Mouse (Mus musculus) limb, embryonic 14.5 days (tissue): ENCODE measurements around the gene Irf2bpl. TPM values are rescaled to one million over a fixed set of nuclear protein-coding genes. Genes with fewer than 3 reads are reported as not detected.

Experiments
- ATAC-seq: fragments of 200-750 bp; cut with Nextera tagmentation; 2 replicates; pipeline ENCODE4 v1.8.0; 2017; ENCODE audit warnings: low read depth, moderate number of reproducible peaks, moderate TSS enrichment; ENCODE audit not compliant: low FRiP score
- DNase-seq: peaks from one replicate; pipeline ENCODE4 v3.0.0-alpha.2; 2015; ENCODE audit warnings: low spot score
- H3K27ac ChIP-seq: fragments of 300-500 bp; sonication (generic); replicated peaks from 2 replicates; pipeline ENCODE4 v1.5.1; 2014; ENCODE audit warnings: low read depth, mild to moderate bottlenecking, low read length, moderate library complexity, mixed read lengths
- H3K27me3 ChIP-seq: fragments of 300-500 bp; sonication (generic); 2 replicates; pipeline ENCODE4 v1.6.1; 2014; ENCODE audit warnings: low read length, mixed read lengths; ENCODE audit not compliant: control insufficient read depth, insufficient read depth
- H3K36me3 ChIP-seq: fragments of 300-500 bp; sonication (generic); 2 replicates; pipeline ENCODE4 v1.6.1; 2014; ENCODE audit warnings: mild to moderate bottlenecking, low read length, moderate library complexity, mixed read lengths; ENCODE audit not compliant: control insufficient read depth, insufficient read depth
- H3K4me1 ChIP-seq: fragments of 300-500 bp; sonication (generic); 2 replicates; pipeline ENCODE4 v1.6.1; 2014; ENCODE audit warnings: antibody characterized with exemption, low read length, mixed read lengths; ENCODE audit not compliant: control insufficient read depth, insufficient read depth
- H3K4me2 ChIP-seq: fragments of 300-500 bp; sonication (generic); replicated peaks from 2 replicates; pipeline ENCODE4 v1.6.1; 2014; ENCODE audit warnings: low read depth, mild to moderate bottlenecking, low read length, moderate library complexity; ENCODE audit not compliant: severe bottlenecking
- H3K4me3 ChIP-seq: fragments of 300-500 bp; sonication (generic); replicated peaks from 2 replicates; pipeline ENCODE4 v1.5.1; 2014; ENCODE audit warnings: low read length
- H3K9ac ChIP-seq: fragments of 300-500 bp; sonication (generic); 2 replicates; pipeline ENCODE4 v1.6.1; 2014; ENCODE audit warnings: mild to moderate bottlenecking, low read depth, low read length, moderate library complexity; ENCODE audit not compliant: severe bottlenecking
- H3K9me3 ChIP-seq: fragments of 300-500 bp; sonication (generic); 2 replicates; pipeline ENCODE4 v1.6.1; 2016; ENCODE audit warnings: low read length; ENCODE audit not compliant: control insufficient read depth
- POLR2A ChIP-seq: fragments of 200-500 bp; IDR thresholded peaks from 2 replicates; pipeline ENCODE4 v1.8.0; 2012; ENCODE audit warnings: inconsistent platforms, mild to moderate bottlenecking, moderate library complexity, borderline replicate concordance; ENCODE audit not compliant: insufficient read depth, insufficient read length; ENCODE audit errors: extremely low read depth
- WGBS: fragments of 180-500 bp; shearing (Covaris S2); extraction: QIAGEN DNeasy Blood & Tissue Kit; methylation state at CpG from one replicate; pipeline ENCODE4 v1.1.7; 2014; 5-methylcytosine and 5-hydroxymethylcytosine counted together
- polyA plus RNA-seq, 2 experiments: library from polyadenylated mRNA; depleted of rRNA in 1 of 2; stranded (reverse) in 1 of 2; unstranded in 1 of 2; fragments of >200 nt; fragmentation: Nextera tagmentation in 1 of 2; extraction: Ambion mirVana in 1 of 2; gene quantifications; 2 replicates each; pipeline versions ENCODE4 v1.2.1 to v1.2.3; 2012 to 2014

Irf2bpl gene
- polyA plus RNA-seq, 2 experiments, result 33.9 to 37.1 TPM

GRCm38 (mm10) chr12:86893326-86894183, 9.0 kb upstream of the Irf2bpl start:
- Histone ChIP-seq H3K9ac (peak overlapping the region; percentile 45), H3K4me1 (peaks cover 89% of the 10 kb centered on the region), H3K4me3 (peak overlapping the region; percentile 38), H3K4me2 (peak overlapping the region; percentile 82), H3K9me3 (no peaks in the 10 kb centered on the region), H3K36me3 (no peaks in the 10 kb centered on the region), H3K27ac (peak overlapping the region; percentile 99), H3K27me3 (no peaks in the 10 kb centered on the region)
- ATAC-seq (peak; percentile 7; the same call in 1 of the 2 replicates), DNase-seq (peak; percentile 78)
- no peak for TF ChIP-seq POLR2A
- under 1% methylated on average over 20 of the region's 20 CpGs for WGBS

- H3K27me3 ChIP-seq, result no peaks in the 10 kb centered on the region
- ATAC-seq (no peak), DNase-seq (peak; percentile 77)
- no peaks in the 10 kb centered on the region for H3K36me3 ChIP-seq
- H3K9ac ChIP-seq, result peak overlapping the region; percentile 61; the same call in 1 of the 2 replicates
- H3K27ac ChIP-seq, result peak overlapping the region; percentile 99
- H3K9me3 ChIP-seq, result no peaks in the 10 kb centered on the region
- TF ChIP-seq POLR2A, result no peak
- H3K4me1 ChIP-seq, result peaks cover 89% of the 10 kb centered on the region
- peak overlapping the region; percentile 82 for H3K4me2 ChIP-seq
- under 1% methylated on average over 17 of the region's 18 CpGs for WGBS
- peak overlapping the region; percentile 38 for H3K4me3 ChIP-seq
Observed at GRCm38 (mm10) chr12:86892711-86893311, 8.2 kb upstream of the Irf2bpl start.

- Histone ChIP-seq H3K27me3 (no peaks in the 10 kb centered on the region), H3K27ac (peak overlapping the region; percentile 99), H3K36me3 (no peaks in the 10 kb centered on the region), H3K4me3 (peak overlapping the region; percentile 38), H3K9me3 (no peaks in the 10 kb centered on the region), H3K4me1 (peaks cover 88% of the 10 kb centered on the region), H3K4me2 (peak overlapping the region; percentile 82), H3K9ac (peak overlapping the region; percentile 61)
- TF ChIP-seq POLR2A, result 0 out of 2 replicates have a peak, but pooled peaks have one; percentile 5
- ATAC-seq, result no peak
- DNase-seq, result peak; percentile 62
- WGBS, result 2% methylated on average over 35 of the region's 37 CpGs
Observed at GRCm38 (mm10) chr12:86891786-86892702, 7.4 kb upstream of the Irf2bpl start.

GRCm38 (mm10) chr12:86891454-86891785, 6.8 kb upstream of the Irf2bpl start:
- Histone ChIP-seq H3K27ac (peak overlapping the region; percentile 99), H3K27me3 (no peaks in the 10 kb centered on the region), H3K9ac (0 out of 2 replicates have a peak overlapping the region, but pooled peaks have one; percentile 61), H3K36me3 (no peaks in the 10 kb centered on the region), H3K4me2 (peak overlapping the region; percentile 82), H3K4me1 (peaks cover 88% of the 10 kb centered on the region), H3K9me3 (no peaks in the 10 kb centered on the region), H3K4me3 (peak overlapping the region; percentile 38)
- TF ChIP-seq POLR2A, result no peak
- DNase-seq (no peak), ATAC-seq (no peak)
- 8% methylated on average over 11 of the region's 11 CpGs for WGBS
